Mouse (Mus musculus): ENCODE results near the gene 9230104L09Rik. TPM values are rescaled to one million over a fixed set of nuclear protein-coding genes. Genes with fewer than 3 reads are reported as not detected.

The 9230104L09Rik gene
- polyA plus RNA-seq (2012; fragmentation: generic; extraction: Trizol), result not detected

- peaks cover 3% of the 10 kb centered on the region for H3K36me3 ChIP-seq (ENCODE audit: control insufficient read depth, insufficient read depth)
- H3K4me2 ChIP-seq (ENCODE audit: low read depth), result no peak within 1 kb of the TSS
- H3K4me3 ChIP-seq, result no peak within 1 kb of the TSS
- no peaks in the 10 kb centered on the region for H3K27me3 ChIP-seq (ENCODE audit: control insufficient read depth, insufficient read depth, insufficient read length)
- TF ChIP-seq REST (IDR thresholded peaks at IDR 0.05; ENCODE audit: insufficient read depth, insufficient read length) (no peak), MYOD1 (IDR thresholded peaks at IDR 0.05; ENCODE audit: control insufficient read depth in 1 of 3, insufficient read length in 2 of 3, low read depth in 2 of 3) (no peak), USF1 (IDR thresholded peaks at IDR 0.05; ENCODE audit: low read depth) (no peak), SRF (IDR thresholded peaks at IDR 0.05; ENCODE audit: control insufficient read depth, insufficient read length, low read depth) (no peak), TCF3 (IDR thresholded peaks at IDR 0.05; ENCODE audit: insufficient read length, low read depth) (no peak), MAX (IDR thresholded peaks at IDR 0.05; ENCODE audit: low read depth) (no peak), MYOG (IDR thresholded peaks at IDR 0.05; ENCODE audit: control insufficient read depth in 1 of 3, insufficient read depth in 1 of 3, insufficient read length in 2 of 3, low read depth in 2 of 3) (no peak)
- no peak within 1 kb of the TSS for H3ac ChIP-seq (ENCODE audit: control insufficient read depth, insufficient read length)
- no peaks in the 10 kb centered on the region for H3K79me2 ChIP-seq (ENCODE audit: control insufficient read depth, insufficient read depth)
Measured at GRCm38 (mm10) chr2:148864966-148865365, at the start of gene 9230104L09Rik. TSS of gene 9230104L09Rik (minus strand) at chr2:148865038.

- H3K27me3 ChIP-seq (ENCODE audit: control insufficient read depth, insufficient read depth, insufficient read length), result no peaks in the 10 kb centered on the region
- H3K79me2 ChIP-seq (ENCODE audit: control insufficient read depth, insufficient read depth), result no peaks in the 10 kb centered on the region
- H3ac ChIP-seq (ENCODE audit: control insufficient read depth, insufficient read length), result no peak overlapping the region
- no peak for TF ChIP-seq REST (IDR thresholded peaks at IDR 0.05; ENCODE audit: insufficient read depth, insufficient read length)
- H3K4me2 ChIP-seq (ENCODE audit: low read depth), result peak overlapping the region; percentile 44
- H3K36me3 ChIP-seq (ENCODE audit: control insufficient read depth, insufficient read depth), result no peaks in the 10 kb centered on the region
- no peak overlapping the region for H3K4me3 ChIP-seq
Measured at GRCm38 (mm10) chr2:148902286-148902685, 37.4 kb upstream of the 9230104L09Rik start.

GRCm38 (mm10) chr2:148900305-148900704 lies 35.5 kb upstream of the 9230104L09Rik start:
- H3K4me2 ChIP-seq (ENCODE audit: low read depth), result no peak overlapping the region
- H3K27me3 ChIP-seq (ENCODE audit: control insufficient read depth, insufficient read depth, insufficient read length), result no peaks in the 10 kb centered on the region
- TF ChIP-seq USF1 (IDR thresholded peaks at IDR 0.05; ENCODE audit: low read depth) (peak; percentile 68), MYOG (IDR thresholded peaks at IDR 0.05; ENCODE audit: control insufficient read depth in 1 of 3, insufficient read depth in 1 of 3, insufficient read length in 2 of 3, low read depth in 2 of 3) (peak in 1 of 3 experiments; percentile 45), E2F4 (IDR thresholded peaks at IDR 0.05; ENCODE audit: insufficient read depth) (no peak), CEBPB (IDR thresholded peaks at IDR 0.05; ENCODE audit: insufficient read depth, poor library complexity, severe bottlenecking) (no peak)
- H3K79me2 ChIP-seq (ENCODE audit: control insufficient read depth, insufficient read depth), result no peaks in the 10 kb centered on the region
- no peak overlapping the region for H3K4me3 ChIP-seq
- no peak overlapping the region for H3ac ChIP-seq (ENCODE audit: control insufficient read depth, insufficient read length)
- H3K36me3 ChIP-seq (ENCODE audit: control insufficient read depth, insufficient read depth), result no peaks in the 10 kb centered on the region

GRCm38 (mm10) chr2:148896219-148896618 lies 31.4 kb upstream of the 9230104L09Rik start:
- Histone ChIP-seq H3K79me2 (ENCODE audit: control insufficient read depth, insufficient read depth) (no peaks in the 10 kb centered on the region), H3K4me3 (no peak overlapping the region)
- no peak for TF ChIP-seq MAX (IDR thresholded peaks at IDR 0.05; ENCODE audit: low read depth)
- no peak for TF ChIP-seq TCF3 (IDR thresholded peaks at IDR 0.05; ENCODE audit: insufficient read length, low read depth)
- peak; percentile 10 to 43 (median 40) for TF ChIP-seq MYOG (IDR thresholded peaks at IDR 0.05; ENCODE audit: control insufficient read depth in 1 of 3, insufficient read depth in 1 of 3, insufficient read length in 2 of 3, low read depth in 2 of 3)
- no peak for TF ChIP-seq POLR2A (IDR thresholded peaks at IDR 0.05; ENCODE audit: insufficient read length, low read depth)
- TF ChIP-seq MYOD1 (IDR thresholded peaks at IDR 0.05; ENCODE audit: control insufficient read depth in 1 of 3, insufficient read length in 2 of 3, low read depth in 2 of 3), result peak; percentile 45 to 66 (median 46)
- peak; percentile 19 for TF ChIP-seq TCF12 (IDR thresholded peaks at IDR 0.05; ENCODE audit: insufficient read depth, poor library complexity, severe bottlenecking)
- TF ChIP-seq REST (IDR thresholded peaks at IDR 0.05; ENCODE audit: insufficient read depth, insufficient read length), result no peak
- TF ChIP-seq POLR2AphosphoS2 (IDR thresholded peaks at IDR 0.05; ENCODE audit: insufficient read length, low read depth), result no peak
- TF ChIP-seq SRF (IDR thresholded peaks at IDR 0.05; ENCODE audit: control insufficient read depth, insufficient read length, low read depth), result no peak
- no peak for TF ChIP-seq E2F4 (IDR thresholded peaks at IDR 0.05; ENCODE audit: insufficient read depth)
- TF ChIP-seq USF1 (IDR thresholded peaks at IDR 0.05; ENCODE audit: low read depth), result no peak
- no peak for TF ChIP-seq CEBPB (IDR thresholded peaks at IDR 0.05; ENCODE audit: insufficient read depth, poor library complexity, severe bottlenecking)

GRCm38 (mm10) chr2:148893107-148893506 lies 28.3 kb upstream of the 9230104L09Rik start:
- H3K36me3 ChIP-seq (ENCODE audit: control insufficient read depth, insufficient read depth), result no peaks in the 10 kb centered on the region
- H3ac ChIP-seq (ENCODE audit: control insufficient read depth, insufficient read length), result no peak overlapping the region
- TF ChIP-seq E2F4 (IDR thresholded peaks at IDR 0.05; ENCODE audit: insufficient read depth), result no peak
- no peak for TF ChIP-seq POLR2A (IDR thresholded peaks at IDR 0.05; ENCODE audit: insufficient read length, low read depth)
- no peak for TF ChIP-seq MYOG (IDR thresholded peaks at IDR 0.05; ENCODE audit: control insufficient read depth in 1 of 3, insufficient read depth in 1 of 3, insufficient read length in 2 of 3, low read depth in 2 of 3)
- TF ChIP-seq MYOD1 (IDR thresholded peaks at IDR 0.05; ENCODE audit: control insufficient read depth in 1 of 3, insufficient read length in 2 of 3, low read depth in 2 of 3), result no peak
- no peak for TF ChIP-seq USF1 (IDR thresholded peaks at IDR 0.05; ENCODE audit: low read depth)
- no peak for TF ChIP-seq SRF (IDR thresholded peaks at IDR 0.05; ENCODE audit: control insufficient read depth, insufficient read length, low read depth)
- TF ChIP-seq REST (IDR thresholded peaks at IDR 0.05; ENCODE audit: insufficient read depth, insufficient read length), result no peak
- TF ChIP-seq TCF12 (IDR thresholded peaks at IDR 0.05; ENCODE audit: insufficient read depth, poor library complexity, severe bottlenecking), result no peak
- TF ChIP-seq CEBPB (IDR thresholded peaks at IDR 0.05; ENCODE audit: insufficient read depth, poor library complexity, severe bottlenecking), result no peak
- no peak for TF ChIP-seq TCF3 (IDR thresholded peaks at IDR 0.05; ENCODE audit: insufficient read length, low read depth)
- TF ChIP-seq POLR2AphosphoS2 (IDR thresholded peaks at IDR 0.05; ENCODE audit: insufficient read length, low read depth), result no peak
- TF ChIP-seq MAX (IDR thresholded peaks at IDR 0.05; ENCODE audit: low read depth), result no peak
- no peaks in the 10 kb centered on the region for H3K27me3 ChIP-seq (ENCODE audit: control insufficient read depth, insufficient read depth, insufficient read length)
- H3K4me2 ChIP-seq (ENCODE audit: low read depth), result no peak overlapping the region
- no peak overlapping the region for H3K4me3 ChIP-seq
- no peaks in the 10 kb centered on the region for H3K79me2 ChIP-seq (ENCODE audit: control insufficient read depth, insufficient read depth)

More at GRCm38 (mm10) chr2:148896219-148896618, 31.4 kb upstream of the 9230104L09Rik start:
- Histone ChIP-seq H3K27me3 (ENCODE audit: control insufficient read depth, insufficient read depth, insufficient read length) (no peaks in the 10 kb centered on the region), H3K36me3 (ENCODE audit: control insufficient read depth, insufficient read depth) (no peaks in the 10 kb centered on the region), H3K4me2 (ENCODE audit: low read depth) (peak overlapping the region; percentile 43), H3ac (ENCODE audit: control insufficient read depth, insufficient read length) (no peak overlapping the region)
